Mouse (Mus musculus) G1E (cell line): ENCODE data around the gene Sorbs2.

ENCODE experiments used
- CTCF ChIP-seq: IDR thresholded peaks from 2 replicates; pipeline ENCODE4 v1.5.1; 2012; ENCODE audit warnings: low read depth, low read length, inconsistent platforms, mixed read lengths
- GATA1 ChIP-seq: IDR thresholded peaks from 2 replicates; pipeline ENCODE4 v1.6.1; 2012; ENCODE audit warnings: borderline replicate concordance, low read length, inconsistent platforms, mixed read lengths
- TAL1 ChIP-seq: conservative IDR thresholded peaks from 2 replicates; pipeline ENCODE4 v1.6.1; 2012; ENCODE audit warnings: low read depth, low read length, inconsistent platforms, mixed read lengths

- TF ChIP-seq CTCF (no peak), TAL1 (no peak), GATA1 (no peak)
Measured at GRCm38 (mm10) chr8:45829985-45830548, 322.5 kb downstream of the Sorbs2 start.
